Mouse (Mus musculus): ENCODE measurements around the gene Sox5. TPM values are rescaled to one million over a fixed set of nuclear protein-coding genes. Genes with fewer than 3 reads are reported as not detected.

The Sox5 gene
- total RNA-seq, 2 experiments from 2014 or later, result 0.51 to 3.1 TPM

DNA sequence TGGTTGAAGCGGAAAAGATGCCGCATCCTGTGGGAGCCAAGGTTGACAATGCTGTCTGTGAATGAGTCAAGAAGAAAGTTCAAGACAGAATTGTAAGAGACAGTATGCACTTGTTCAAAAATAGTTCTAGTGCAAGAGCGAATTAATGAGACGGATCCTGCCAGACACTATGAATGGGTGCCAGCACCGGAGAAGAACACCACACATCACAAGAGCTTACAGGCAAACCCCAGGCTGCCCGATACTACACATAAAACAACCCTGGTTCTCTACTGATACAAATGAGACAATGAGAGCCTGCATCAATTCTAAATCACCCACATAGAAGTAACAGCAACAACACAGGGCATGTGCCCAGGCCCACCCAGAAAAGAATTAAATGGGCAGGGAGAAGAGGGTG is 8.0 kb downstream of the Sox5 start:
- no peak for ATAC-seq (replicated peaks; ENCODE audit: low FRiP score, poor library complexity, severe bottlenecking)

DNA sequence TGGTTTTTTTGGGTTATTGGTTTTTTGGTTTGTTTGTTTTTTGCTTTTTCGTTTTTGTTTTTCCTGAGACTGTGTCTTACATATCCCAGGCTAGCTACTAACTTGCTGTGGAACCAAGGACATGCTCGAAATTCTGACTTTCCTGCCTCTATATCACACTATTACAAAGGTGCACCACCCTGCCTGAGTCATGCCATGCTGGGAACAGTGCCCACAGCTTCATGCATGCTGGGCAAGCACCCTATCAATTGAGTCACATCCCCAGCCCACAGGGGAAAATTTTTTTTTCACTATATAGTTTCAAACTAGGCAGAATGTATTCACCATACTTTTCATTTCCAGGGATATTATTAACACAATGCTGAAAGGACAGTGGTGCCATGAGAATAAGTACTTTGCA is 8.8 kb downstream of the Sox5 start:
- peak; percentile 69 for ATAC-seq (replicated peaks; ENCODE audit: low FRiP score, poor library complexity, severe bottlenecking)

DNA sequence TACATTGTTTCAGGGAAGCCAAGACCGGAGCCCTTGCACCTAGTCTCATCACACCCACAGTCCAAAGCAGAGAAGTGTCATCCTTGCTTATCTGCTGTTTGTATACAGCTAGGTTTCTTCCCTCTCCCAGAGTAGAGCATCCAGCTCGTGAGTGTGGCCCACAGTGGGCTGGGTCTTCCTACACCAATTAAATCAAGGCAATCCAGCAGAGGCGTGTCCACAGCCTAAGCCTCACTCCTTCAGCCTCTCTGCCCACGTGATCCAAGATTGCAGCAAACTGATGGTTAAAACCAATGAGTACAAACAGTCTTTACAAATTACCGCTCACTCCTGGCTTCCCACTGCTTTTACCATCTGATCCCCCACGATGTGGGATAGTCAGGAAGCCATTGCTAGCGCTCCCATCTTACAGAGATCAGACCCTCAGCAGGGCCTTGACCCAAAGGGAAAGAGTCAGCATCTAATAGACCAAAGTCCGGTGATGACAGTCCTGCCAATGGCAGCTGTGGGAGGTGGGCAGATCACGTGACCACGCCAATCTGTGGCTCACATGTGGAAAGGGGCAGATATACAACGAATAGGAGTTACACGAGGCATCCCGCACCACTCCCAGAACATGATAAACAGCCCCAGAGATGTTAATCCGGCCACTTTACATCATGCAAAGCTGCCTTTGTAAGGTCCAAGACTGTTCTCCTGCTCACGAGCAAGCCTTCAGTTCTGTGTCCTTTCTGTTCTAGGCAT is 9.4 kb downstream of the Sox5 start:
- peak; percentile 94 for ATAC-seq (replicated peaks; ENCODE audit: low FRiP score, poor library complexity, severe bottlenecking)

DNA sequence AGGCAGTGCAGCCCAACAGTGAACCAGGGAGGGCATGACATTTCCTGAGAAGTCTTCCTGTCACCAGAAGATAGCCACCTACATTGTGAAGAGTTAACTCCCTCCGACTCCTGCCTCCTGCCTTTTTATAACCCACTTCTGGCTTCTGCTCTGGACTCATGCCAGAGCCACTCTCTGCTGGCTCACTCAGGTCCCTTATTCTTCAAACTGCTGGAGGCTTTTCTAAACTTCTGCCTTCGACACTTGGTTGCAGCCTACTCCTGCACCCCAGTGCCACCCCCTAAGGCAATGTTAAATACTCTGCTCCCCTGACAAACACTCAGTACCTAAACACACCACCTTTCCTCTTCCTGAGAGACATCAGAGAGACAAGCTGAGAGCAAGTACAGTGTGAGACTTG is 12.7 kb downstream of the Sox5 start:
- no peak for ATAC-seq (replicated peaks; ENCODE audit: low FRiP score, poor library complexity, severe bottlenecking)

DNA sequence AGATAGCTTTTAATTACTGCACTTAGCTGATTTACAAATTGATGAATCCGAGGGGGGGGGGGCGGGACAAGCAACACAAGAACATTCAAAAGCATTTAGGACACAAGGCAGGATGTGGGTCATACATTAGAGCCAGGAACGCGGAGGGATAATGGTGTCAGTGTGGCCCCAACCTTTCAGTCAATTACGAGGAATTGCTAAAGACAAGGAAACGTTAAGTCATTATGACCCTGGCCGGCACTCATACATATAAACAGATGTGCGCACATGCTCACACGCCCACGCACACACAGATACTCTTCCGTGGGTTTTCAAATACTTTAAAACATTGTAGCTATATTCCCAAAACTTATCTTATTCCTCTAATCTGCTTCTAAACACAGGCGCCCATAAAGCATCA is 19.9 kb downstream of the Sox5 start:
- no peak for ATAC-seq (replicated peaks; ENCODE audit: low FRiP score, poor library complexity, severe bottlenecking)

DNA sequence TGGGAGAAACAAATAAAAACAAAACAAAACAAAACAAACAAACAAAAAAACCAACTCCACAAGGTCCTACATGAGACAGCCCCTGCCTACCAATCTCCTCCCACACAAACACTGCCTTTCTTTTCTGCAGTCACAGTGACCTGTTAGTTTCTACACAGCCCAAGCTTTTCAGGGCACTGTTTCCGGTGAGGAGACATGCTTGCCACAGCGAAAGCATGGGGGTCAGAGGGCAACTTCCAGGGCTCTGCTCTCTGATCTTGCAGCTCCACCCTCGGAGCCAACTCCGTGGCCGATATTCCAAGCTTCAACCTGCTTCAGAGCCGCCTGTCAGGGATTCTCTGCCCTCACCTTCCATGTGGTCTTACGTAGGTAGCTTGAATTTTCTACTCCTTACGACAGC is 22.6 kb downstream of the Sox5 start:
- ATAC-seq (replicated peaks; ENCODE audit: low FRiP score, poor library complexity, severe bottlenecking), result no peak

DNA sequence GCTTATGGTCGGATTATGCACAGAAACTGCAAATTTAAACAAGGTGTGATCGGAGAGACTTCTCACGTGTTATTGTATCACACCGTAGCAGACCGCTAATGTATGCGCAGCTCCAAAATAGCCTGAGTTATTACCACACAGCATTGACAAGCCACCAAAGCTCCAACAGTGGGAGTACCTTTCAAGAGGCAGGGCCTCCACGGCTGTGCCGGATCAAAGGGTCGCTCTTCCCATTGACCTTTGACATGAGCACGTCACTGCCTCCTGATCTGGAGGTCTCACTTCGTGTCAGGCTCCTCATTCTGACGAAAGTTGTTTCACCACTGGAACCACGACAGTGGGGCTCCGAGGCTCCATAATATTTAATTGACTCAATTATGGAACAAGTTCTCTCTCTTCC is 24.4 kb downstream of the Sox5 start:
- ATAC-seq (replicated peaks; ENCODE audit: low FRiP score, poor library complexity, severe bottlenecking), result no peak

DNA sequence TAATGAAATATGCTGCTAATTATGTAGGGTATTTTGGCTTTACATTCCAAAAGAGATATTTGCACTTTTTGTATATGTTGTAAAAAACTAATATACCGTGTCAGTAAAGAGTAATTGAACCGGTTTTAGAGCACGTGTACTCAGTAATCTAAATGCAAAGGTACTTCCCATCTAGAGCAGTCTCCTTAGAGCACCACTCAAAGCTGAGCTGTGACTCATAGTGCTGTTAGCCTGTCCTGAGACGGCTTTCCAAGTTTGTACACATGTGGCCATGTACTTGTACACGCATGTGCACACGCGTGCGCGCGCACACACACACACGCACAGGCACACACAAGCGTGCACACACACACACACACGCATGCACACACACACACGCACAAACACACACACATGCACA is 25.3 kb downstream of the Sox5 start:
- no peak for ATAC-seq (replicated peaks; ENCODE audit: low FRiP score, poor library complexity, severe bottlenecking)

DNA sequence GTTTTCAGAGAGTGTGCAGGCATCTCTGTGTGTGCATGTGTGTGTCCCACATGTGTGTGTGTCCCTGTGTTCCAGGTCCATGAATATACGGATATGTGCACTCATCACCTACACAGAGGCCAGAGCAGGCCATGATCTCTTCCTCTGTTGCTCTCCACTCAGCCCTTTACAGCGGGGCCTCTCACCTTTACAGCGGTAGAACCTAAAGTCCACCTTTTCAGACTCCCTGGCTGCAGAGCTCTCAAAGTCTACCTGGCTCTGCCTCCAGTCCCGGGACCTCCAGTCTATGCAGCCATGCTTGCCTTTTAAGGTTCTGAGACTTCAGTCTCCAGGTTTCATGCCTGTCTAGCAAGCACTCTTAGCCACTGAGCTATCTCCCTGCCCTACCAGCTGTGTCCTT is 26.5 kb downstream of the Sox5 start:
- ATAC-seq (replicated peaks; ENCODE audit: low FRiP score, poor library complexity, severe bottlenecking), result no peak

DNA sequence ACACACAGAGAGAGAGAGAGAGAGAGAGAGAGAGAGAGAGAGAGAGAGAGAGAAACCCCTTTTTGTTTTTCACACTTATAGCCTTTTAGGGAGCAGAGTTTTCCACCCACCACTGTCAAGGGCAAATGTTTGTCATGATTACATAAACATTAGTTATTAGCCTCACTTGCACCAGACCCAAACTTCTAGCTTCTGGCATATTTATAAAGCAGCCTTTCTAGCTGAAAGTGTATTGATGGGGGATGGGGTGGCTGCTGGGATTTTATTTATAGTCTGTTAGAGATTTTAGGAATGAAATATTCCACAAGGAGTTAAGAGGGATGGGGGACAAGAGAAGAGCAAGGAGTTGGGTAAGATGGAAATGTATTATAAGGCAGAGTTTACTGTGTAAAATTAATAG is 27.4 kb downstream of the Sox5 start:
- ATAC-seq (replicated peaks; ENCODE audit: low FRiP score, poor library complexity, severe bottlenecking), result no peak

DNA sequence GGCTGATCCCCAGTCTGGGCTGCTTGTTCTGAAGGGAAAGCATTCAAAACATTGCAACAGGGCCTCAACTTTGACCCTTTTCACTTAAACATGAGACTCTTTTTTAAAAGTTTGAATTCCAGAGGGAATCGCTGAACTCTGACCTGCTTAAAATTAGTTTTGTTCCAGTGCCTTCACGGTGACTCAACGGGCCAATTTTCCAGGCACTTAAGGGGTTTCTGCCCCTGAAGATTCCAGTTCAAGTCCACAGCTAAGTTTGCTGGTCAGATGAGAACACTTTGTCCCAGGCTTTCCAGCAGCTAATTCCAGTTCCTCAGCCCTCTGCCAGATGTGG is 27.8 kb downstream of the Sox5 start:
- ATAC-seq (replicated peaks; ENCODE audit: low FRiP score, poor library complexity, severe bottlenecking), result no peak

DNA sequence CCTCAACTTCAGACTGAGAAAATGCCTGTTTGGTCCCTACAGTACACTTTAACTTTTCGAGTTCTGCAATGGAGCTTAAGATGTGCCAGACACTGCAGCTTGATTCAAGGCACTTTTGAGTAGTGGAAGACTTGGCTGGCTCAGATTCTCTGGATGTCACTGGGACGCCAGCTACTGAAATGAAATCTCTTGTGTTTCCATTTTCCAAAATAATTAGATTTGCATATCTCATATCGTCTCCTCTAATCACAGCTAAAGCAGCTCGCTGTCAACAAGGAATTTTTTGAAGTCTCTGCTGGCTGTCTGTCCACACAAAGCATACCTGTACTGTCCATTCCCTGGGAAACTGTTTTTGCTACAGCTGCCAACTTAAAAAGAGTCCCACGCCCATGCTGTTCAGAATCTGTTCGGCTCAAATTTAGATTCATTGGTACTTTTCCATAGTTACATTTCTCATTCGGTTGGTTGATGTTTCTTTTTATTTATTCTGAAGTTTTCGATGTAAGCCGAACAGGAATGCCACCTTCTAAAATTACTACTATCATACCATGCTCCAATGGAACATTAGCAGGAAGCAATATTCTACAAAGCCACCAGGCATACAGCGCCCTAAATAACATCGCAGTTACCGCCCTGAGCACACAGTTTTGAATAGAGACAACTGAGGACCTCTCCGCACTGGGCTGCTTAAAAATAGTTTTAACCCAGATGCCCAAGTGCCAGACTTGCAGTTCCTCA is 28.4 kb downstream of the Sox5 start:
- no peak for ATAC-seq (replicated peaks; ENCODE audit: low FRiP score, poor library complexity, severe bottlenecking)

DNA sequence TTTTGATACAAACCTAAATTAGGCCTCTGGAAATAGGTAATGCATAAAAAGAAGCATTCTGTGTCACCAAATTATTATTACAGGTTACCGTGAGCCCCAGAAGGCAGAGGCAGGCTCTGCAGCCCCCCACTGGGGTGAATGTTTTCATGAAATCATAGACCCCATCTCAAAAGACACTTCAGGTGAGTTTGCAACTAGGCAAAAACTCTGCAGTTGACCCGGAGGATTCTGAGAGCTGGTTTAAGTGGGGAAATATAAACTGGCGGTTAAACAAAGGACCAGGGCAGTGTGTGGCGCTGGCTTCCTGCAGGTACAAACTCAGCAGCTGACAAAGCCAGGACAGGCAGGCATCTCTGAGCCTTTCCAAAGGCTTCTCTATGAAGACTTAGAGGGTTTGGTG is 30.2 kb downstream of the Sox5 start:
- no peak for ATAC-seq (replicated peaks; ENCODE audit: low FRiP score, poor library complexity, severe bottlenecking)

DNA sequence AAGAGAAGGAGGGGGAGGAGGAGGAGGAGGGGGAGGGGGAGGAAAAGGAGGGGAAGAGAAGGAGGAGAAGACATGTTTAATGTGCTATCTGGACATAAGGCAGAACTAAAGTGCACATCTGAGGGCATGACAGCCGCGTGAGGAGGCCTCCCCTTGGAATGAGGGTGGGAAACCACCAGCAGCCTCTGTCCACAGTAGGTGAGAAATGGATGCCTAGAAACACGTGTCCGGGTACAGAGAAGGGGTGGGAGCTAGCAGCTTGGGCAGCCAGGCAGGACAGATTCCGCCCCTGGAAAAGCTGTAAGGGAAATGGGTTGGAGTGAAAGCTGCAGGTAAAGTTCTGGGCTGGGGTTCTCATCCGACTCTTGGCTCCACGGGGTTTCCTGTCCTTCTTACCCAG is 31.6 kb downstream of the Sox5 start:
- no peak for ATAC-seq (replicated peaks; ENCODE audit: low FRiP score, poor library complexity, severe bottlenecking)

DNA sequence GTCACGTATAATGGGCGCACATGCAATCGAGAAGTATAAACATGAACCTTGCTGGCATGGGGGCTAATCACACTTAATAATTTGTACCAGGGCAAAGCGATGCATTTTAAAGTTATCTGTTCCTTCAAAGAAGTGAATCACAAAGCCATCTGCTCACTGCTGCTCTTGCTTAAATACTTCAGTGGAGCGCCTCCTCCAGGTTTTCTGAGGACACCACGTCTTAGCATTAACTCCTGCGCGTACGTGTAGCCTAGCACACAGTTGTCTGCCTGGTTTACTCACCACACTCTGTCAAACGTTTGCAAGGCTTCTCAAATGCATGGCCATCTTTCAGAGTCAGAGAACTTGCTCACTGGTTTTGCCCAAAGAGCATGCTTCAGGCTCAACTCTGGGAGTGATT is 35.3 kb downstream of the Sox5 start:
- no peak for ATAC-seq (replicated peaks; ENCODE audit: low FRiP score, poor library complexity, severe bottlenecking)

DNA sequence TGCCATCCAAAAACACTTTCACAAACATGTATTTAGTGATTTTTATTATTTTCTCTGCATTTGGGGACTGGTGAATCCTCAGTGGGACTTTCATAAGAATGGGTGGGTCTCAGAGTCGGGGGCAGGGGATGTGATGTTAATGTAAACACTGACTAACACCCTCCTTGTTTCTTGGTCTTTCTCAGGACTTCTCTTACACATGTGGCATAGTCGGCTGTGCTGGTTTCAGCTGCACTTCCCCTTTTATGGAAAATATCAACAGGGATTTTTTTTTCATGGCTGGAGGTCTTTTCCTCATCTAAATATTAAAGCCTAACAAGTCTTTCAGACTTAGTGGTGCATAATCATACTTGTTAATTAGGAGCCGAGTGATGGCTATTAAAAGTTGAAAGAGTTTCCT is 39.2 kb downstream of the Sox5 start:
- ATAC-seq (replicated peaks; ENCODE audit: low FRiP score, poor library complexity, severe bottlenecking), result no peak

DNA sequence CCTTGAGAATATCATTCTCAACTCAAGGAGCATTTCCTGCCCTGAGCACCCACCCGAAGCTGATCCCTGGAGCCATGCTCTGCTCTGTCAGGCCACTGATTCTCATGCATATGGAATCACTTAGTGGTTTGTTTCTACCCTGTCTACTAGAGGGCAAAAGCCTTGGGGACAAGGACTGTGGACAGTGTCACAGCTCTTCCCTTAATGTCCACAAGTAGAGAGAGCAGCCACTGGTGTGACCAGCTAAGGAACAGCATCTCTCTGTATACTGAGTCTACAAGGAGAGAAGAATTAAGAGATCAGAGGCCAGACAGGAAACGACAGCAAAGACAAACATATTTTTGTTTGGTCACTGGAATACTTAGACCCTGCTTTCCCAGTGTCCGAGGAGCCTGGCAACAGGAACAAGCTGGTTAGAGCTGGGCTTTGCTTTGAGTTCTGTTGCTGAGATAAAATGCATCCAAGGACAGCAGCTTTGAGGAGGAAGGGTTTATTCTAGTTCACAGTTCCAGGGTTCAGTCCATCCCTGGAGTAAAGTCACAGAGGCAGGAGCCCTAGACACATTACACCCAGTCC is 40.6 kb downstream of the Sox5 start:
- ATAC-seq (replicated peaks; ENCODE audit: low FRiP score, poor library complexity, severe bottlenecking), result no peak

DNA sequence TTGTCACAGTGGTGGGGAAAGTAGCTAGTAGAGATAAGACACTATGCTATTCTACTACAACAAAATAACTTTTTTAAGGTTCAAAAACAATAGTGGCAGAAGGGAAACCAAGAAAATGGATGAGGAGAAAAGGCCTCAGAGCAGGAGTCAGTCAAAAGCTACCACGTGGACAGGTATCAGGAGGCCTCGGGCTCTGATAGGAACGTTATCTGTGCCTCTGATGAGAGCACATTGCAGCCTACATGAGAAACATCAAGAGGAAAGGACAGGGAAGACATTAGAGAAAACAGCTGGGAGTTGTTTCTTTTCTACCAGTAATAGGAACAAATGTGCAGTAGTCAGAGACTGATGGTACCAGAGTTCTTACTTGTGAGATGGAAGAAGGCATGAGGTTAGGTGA is 41.4 kb downstream of the Sox5 start:
- ATAC-seq (replicated peaks; ENCODE audit: low FRiP score, poor library complexity, severe bottlenecking), result no peak

DNA sequence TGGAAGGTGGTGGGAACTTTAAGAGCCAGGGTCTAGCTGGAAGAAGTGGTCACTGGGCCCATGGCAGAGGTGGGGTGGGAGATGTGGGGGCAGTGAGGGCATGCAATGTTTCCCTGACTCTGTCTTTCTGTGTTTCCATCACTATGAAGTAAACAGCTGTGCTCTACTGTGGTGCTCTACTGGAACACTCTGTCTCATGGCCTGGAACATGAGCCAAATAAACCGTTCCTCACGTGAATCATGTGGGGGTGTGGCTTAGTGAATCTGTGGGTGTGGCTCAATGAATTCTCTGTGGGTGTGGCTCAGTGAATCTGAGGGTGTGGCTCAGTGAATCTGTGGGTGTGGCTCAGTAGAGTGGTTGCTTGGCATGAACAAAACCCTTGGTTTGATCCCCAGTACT is 42.0 kb downstream of the Sox5 start:
- no peak for ATAC-seq (replicated peaks; ENCODE audit: low FRiP score, poor library complexity, severe bottlenecking)

DNA sequence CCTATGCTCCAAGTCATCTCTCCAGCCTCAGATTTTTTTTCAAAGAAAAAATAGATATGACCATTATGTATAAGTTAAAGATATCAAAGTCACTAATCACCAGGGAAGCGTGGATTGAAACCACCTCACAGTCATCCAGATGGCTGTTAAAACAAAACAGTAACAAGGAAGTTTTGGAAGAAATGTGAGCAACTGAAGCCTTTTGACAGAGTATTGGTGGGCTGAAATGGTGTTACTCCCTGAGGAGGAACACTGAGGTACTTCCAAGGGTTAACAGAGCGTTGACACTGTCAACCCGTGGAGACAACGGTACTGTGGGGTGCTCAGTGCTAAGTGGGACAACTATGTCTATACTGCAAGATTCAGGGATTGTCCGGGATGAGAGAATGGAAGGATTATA is 44.0 kb downstream of the Sox5 start:
- ATAC-seq (replicated peaks; ENCODE audit: low FRiP score, poor library complexity, severe bottlenecking), result no peak

DNA sequence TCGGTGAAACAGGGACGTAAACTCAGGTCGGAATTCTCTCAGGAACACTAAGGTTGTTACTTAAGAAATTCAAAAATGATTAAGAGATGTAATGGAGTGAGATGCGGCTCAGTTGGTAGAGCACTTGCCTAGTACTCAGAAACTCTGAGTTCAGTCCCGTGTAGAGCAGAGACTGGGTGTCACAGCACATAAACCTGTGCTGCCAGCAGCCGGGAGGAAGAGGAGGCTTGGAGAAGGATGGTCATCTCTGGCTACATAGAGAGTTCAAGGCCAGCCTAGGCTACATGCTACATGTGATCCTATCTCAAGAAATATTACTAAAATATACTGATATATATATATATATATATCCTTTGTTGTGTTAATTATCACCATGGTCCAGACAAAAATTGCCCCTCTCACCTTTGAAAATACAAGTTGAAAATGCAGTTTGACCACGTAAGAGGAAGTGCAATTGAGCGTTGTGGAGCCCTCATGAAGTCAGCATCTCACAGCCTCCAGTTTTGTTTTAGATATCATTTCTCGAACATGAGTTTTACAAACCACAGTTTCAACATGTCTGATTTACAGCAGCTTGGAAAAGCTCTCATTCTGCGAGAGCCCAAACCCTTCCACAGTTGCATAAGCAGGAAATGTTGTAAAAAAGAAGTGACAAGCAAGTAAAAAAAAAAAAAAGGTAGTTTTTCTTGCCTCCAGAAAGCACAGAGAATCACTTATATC is 50.4 kb downstream of the Sox5 start:
- ATAC-seq (replicated peaks; ENCODE audit: low FRiP score, poor library complexity, severe bottlenecking), result no peak

All from erythroblast, adult 5-6 weeks (primary cell).